Mouse (Mus musculus) left cerebral cortex, postnatal 14 days (tissue): ENCODE results near the gene Ptov1. TPM values are rescaled to one million over a fixed set of nuclear protein-coding genes. Genes with fewer than 3 reads are reported as not detected.

Source experiments
- DNase-seq, 2 experiments: peaks; one replicate each; pipeline ENCODE4 v3.0.0; 2021 to 2022; ENCODE audit warnings: low spot score in 2 of 2, mixed read lengths in 1 of 2
- intact Hi-C: fragments of 180-260 bp; cut with DNase I; formaldehyde crosslinking; loops from one replicate; pipeline ENCODE4 v1.15.1; 2025
- total RNA-seq, 2 experiments: library from RNA; stranded (reverse); gene quantifications; 2 replicates each; pipeline ENCODE4 v1.2.3; 2021

Ptov1 gene
- total RNA-seq, 2 experiments from 2014 or later: 263 to 271 TPM

GRCm38 (mm10) chr7:44863210-44863609 is 6.4 kb downstream of the Ptov1 start:
- intact Hi-C loops: no loop called here
- no peak for DNase-seq

GRCm38 (mm10) chr7:44862434-44862833 is 7.2 kb downstream of the Ptov1 start:
- DNase-seq: no peak
- intact Hi-C loops: no loop called here

- intact Hi-C loops: no loop called here
- no peak for DNase-seq
These were observed 8.2 kb downstream of the Ptov1 start for GRCm38 (mm10) chr7:44861429-44861816.

- peak; percentile 72 to 80 for DNase-seq
- intact Hi-C loops: no loop called here
These were observed 8.8 kb downstream of the Ptov1 start for GRCm38 (mm10) chr7:44860576-44861428.

GRCm38 (mm10) chr7:44859896-44860295 is 9.7 kb downstream of the Ptov1 start:
- intact Hi-C loops: no loop called here
- DNase-seq: no peak

- no peak for DNase-seq
- intact Hi-C loops: no loop called here
These were observed 11.7 kb downstream of the Ptov1 start for GRCm38 (mm10) chr7:44857905-44858304.

GRCm38 (mm10) chr7:44857042-44857552 is 12.5 kb downstream of the Ptov1 start, which contains the start of gene Pnkp:
Pnkp (plus strand) TSS chr7:44857139.
- intact Hi-C loops: no loop called here
- peak; percentile 93 to 97 for DNase-seq

- intact Hi-C loops: no loop called here
- no peak for DNase-seq
These were observed 13.2 kb downstream of the Ptov1 start for GRCm38 (mm10) chr7:44856265-44856916.

- intact Hi-C loops: no loop called here
These were observed 14.6 kb downstream of the Ptov1 start for GRCm38 (mm10) chr7:44855036-44855435.

GRCm38 (mm10) chr7:44854356-44855031 is 15.1 kb downstream of the Ptov1 start:
- intact Hi-C loops: no loop called here
- DNase-seq: peak in 1 of 2 experiments; percentile 66

More at GRCm38 (mm10) chr7:44855036-44855435, 14.6 kb downstream of the Ptov1 start:
- no peak for DNase-seq

- DNase-seq: no peak
These were observed 15.8 kb downstream of the Ptov1 start for GRCm38 (mm10) chr7:44853596-44854355.

GRCm38 (mm10) chr7:44853065-44853464 is 16.5 kb downstream of the Ptov1 start:
- no peak for DNase-seq
- intact Hi-C loops: no loop called here

More at GRCm38 (mm10) chr7:44853596-44854355, 15.8 kb downstream of the Ptov1 start:
- intact Hi-C loops: no loop called here

GRCm38 (mm10) chr7:44852259-44853027 is 17.1 kb downstream of the Ptov1 start:
- DNase-seq: no peak
- intact Hi-C loops: no loop called here

GRCm38 (mm10) chr7:44851625-44852234 is 17.9 kb downstream of the Ptov1 start:
- no peak for DNase-seq
- intact Hi-C loops: no loop called here

- no peak for DNase-seq
- intact Hi-C loops: no loop called here
These were observed 18.6 kb downstream of the Ptov1 start for GRCm38 (mm10) chr7:44850789-44851624.

- peak; percentile 72 to 77 for DNase-seq
- intact Hi-C loops: no loop called here
These were observed 19.4 kb downstream of the Ptov1 start for GRCm38 (mm10) chr7:44850146-44850545.

- intact Hi-C loops: no loop called here
These were observed 20.0 kb downstream of the Ptov1 start for GRCm38 (mm10) chr7:44849416-44850111.

More at GRCm38 (mm10) chr7:44849416-44850111, 20.0 kb downstream of the Ptov1 start:
- DNase-seq: peak; percentile 91 to 95
